Mouse (Mus musculus) T-cell, adult 2 months (primary cell): Measurements from ENCODE around the gene Kdelr3.

Experiments used
- DNase-seq: peaks from one replicate; pipeline ENCODE4 v3.0.0; 2022; ENCODE audit warnings: low spot score

The Kdelr3 gene

DNA sequence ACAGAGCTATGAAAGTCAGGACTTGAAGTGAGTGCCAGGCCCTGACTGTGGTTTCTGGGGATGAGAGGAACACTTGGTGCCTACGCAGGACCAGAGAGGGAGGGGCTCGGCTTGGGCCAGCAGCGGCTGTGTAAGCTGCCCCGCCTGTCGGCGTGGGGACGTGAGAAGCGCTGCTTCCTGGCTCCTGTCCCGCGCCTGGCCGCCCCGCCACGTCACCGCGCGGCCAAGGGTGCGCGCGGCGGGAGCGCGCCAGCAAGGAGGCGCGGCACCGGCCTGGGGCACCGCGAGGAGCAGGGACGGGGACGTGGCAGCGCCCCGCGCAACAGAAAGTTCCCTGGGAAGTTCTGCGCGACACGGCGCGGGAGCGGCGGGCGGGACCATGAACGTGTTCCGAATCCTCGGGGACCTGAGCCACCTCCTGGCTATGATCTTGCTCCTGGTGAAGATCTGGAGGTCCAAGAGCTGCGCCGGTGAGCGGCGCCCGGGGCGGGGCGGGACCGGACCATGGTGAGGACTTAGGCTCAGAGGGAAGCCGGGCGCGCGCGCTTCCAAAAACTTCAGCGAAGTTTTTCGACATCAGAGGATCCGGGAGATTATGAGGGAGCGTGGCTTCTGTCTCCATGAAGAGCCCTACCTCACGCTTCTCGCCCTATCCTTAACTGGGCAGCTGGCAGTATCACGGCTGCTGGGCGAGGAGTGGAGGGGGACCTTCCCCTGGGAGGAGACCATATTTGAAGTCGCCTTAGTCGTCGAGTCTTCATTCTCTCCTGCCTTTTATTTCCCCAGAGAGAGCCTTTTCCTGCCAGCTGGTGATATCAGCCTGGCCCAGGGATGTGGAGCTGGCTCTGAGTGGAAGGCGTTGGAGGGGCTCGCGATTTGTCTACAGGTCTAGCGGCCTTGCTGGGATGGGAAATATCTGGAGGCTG is at the start of gene Kdelr3:
Gene Kdelr3 (plus strand): TSS at position 241 of the 926 bp plus-strand sequence.
- DNase-seq: peak; percentile 40

DNA sequence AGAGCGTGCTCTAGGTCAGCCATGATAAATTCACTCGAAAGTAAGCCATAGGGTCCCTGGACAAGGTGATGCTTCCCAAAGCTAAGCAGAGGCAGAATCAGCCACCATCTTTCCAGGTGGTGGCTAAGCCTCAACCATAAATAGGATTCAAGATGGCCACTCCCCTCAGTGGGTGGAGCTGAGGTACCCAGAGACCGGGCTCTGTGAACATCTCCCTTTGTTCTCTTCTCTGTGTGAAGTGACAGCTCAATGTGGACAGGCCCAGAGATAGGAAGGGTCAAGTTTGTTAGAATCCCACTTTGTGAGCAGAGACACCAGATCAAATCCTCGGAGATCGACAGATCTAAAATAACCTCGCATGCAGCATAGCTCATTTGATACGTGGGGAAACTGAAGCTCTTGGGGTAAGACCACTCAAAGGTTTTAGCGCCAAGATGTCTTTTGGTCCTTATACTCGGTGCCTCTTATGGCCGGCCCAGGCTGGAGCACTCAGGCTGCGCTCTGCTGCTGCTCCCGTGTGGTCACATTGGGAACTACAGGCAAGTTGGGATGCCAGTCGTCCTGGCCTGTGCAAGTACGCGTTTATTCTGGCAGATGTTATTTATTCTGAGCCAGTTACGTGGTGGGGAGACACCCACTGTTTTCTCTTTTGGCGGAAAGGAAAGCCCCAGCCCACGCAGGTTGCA is 49.5 kb upstream of the Kdelr3 start:
- peak; percentile 72 for DNase-seq

DNA sequence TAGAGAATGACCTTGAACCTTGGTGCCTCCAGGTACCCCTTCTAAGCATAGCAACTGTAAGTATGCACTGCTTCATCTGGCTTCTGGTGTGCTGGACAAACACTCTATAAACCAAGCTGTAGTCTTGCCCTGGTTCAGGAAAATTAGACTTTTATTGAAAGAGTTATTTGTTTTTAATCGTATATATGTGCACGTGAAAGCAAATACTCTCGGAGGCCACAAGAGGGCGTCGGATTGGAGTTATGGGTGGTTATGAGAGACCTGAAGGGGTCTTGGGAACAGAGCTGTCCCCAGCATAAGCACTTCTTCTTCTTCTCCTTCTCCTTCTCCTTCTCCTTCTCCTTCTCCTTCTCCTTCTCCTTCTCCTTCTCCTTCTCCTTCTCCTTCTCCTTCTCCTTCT is 46.6 kb upstream of the Kdelr3 start:
- DNase-seq: no peak

DNA sequence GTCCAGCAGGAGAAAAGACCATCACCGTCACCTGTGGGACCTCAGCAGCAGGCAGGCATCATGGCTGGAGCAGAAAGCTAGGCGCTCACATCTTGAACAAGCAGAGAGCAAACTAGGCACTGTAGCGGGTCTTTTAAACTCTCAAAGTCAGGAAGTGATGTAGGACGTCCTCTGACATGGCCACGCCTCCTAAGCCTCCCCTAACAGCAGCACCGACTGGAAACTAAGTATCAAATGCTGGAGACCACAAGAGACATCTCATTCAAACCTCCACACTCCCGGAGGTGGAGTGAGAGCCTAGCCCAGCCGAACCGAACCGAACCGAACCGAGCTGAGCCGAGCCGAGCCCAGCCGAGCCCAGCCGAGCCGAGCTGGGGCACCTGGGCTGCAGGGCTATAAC is 45.6 kb upstream of the Kdelr3 start:
- no peak for DNase-seq

DNA sequence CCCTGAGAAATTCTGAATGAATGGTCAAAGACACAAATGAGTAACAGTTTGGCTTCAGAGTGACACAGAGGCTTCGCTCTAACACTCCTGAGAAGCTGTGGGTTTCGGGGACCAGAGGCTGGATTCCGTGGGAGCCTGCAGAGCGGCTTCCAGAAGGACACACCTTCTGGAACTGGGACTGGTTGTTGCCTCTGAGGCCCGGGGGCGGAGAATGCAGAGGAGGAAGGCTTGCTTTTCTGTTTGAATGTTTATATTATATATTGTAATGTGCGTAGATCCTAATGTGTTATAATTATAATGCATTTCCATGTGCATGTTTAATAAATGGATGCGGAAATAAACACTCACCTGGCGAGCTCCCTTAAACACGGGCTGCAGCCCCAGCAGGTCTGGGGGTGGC is 45.1 kb upstream of the Kdelr3 start:
- no peak for DNase-seq

DNA sequence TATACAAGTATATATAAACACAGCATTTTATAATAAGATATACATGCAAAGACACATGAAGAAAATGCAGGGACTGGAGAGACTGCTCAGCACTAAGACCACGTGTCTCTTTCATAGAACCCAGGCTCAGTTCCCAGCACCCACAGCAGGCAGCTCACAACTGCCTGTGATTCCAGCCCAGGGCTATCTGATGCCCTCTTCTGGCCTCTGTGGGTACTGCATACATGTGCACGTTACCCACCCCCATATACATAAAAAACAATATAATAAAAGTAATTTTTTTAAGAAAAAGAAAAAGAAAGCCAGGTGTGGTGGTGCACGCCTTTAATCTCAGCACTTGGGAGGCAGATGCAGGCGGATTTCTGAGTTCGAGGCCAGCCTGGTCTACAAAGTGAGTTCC is 43.2 kb upstream of the Kdelr3 start:
- DNase-seq: no peak

DNA sequence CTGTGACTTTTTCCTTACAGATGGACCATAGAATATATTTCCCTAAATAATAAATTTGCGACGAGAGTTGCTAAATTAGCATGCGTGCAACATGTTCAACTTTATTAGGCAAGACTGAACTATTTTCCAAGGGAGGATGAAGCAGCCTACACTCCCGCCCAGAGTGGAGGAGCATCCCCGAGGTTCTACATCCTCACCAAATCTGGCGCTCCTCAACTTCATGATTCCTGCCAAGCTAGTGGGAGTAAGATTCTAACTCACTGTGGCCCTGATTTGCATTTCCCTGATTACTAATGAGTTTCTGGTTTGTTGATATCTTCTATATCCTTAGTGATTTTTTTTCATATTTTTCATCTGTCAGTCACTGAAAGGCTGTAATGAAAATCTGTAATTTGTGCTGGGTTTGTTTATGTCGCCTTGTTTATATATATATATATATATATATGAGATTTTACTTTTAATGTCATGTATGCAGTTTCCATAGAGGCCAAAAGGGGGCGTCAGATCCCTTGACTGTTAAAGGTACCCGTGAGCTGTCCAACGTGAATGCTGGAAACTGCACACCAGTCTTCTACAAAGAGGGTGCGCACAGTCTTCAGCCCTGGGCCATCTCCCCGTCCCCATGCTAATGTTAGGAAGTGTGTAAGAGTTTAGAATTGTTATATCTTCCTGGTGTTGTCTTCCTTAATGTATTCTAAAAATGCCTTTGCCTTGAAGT is 42.4 kb upstream of the Kdelr3 start:
- DNase-seq: no peak

DNA sequence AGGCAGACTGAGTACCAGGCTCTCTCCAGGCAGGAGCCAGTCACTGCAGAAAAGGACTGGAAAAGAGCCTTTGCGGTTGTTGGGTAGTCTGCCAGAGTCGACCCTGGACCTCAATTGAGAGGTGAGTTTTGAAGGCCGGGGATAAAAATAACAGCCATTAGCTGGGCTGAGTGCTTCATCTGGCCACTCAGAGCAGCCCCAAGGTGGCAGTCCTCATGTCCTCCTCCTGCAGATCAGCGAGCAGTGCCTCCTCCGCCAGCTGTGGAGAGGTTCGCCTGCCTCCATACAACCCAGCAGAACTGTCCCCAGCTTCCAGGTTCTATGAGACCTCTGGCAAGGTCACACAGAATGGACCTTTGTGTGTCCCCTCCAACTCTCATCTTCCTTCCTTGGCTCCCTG is 39.0 kb upstream of the Kdelr3 start:
- DNase-seq: no peak

DNA sequence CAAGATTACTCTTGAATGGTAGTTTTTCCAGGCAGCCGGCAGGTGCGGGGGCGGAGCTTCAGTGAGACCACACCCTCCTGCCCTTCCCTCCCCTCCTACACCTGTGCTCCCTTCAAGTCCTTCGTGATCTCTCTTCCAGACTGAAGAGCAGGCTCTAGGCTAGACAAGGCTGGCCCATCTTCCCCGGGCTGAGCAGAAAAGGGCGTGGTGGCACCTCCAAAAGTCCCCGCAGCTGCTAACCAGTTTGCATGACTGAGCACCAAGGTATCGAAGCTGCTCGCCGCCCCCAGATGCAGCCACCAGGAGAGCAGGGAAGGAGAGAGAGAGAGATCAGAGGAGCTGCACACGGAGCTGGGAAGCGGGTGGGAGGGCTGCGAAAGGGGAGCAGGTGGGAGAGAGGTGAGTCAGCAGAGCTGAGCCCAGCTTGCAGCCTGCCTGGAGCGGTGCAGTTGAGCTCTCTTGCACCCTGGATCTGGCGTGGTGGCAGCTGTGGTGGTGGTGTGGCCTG is 35.0 kb upstream of the Kdelr3 start:
- DNase-seq: no peak

DNA sequence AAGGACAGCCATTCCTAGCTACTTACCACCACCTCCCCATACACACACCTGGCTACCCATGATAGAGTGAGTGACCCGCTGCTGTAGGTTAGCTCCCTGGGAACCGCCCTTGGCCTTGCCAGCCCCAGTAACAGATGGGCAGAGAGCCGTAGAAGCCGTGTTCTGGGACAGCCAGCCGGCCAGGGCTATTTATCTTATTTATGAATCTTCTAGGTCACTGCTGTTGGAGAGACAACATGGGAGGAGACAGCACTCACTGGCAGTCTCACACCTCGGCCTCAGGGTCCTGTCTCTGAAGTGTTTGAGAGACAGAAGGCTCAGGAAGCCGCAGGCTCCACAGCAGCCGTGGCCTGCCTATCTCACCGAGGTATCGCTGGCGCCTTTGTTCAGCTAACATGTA is 26.7 kb upstream of the Kdelr3 start:
- no peak for DNase-seq

DNA sequence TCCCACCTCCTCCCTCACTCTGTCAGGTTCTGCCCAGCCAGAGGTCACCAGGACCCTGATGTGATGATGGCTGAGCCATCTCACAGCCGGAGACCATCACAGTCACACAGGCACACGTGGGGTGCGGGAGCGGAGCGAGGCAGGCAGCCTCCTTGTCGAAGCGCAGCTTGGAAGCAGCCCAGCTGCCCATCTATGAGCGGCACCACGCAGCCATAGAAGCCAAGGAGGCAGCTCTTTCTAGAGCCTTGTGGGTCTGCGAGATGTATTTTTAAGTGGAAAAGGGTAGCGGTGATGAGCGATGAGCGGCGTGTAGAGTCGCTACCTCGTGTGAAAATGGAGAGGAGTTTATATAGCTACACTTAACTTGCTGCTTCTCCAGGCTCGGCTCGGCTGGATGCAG is 22.7 kb upstream of the Kdelr3 start:
- DNase-seq: no peak

DNA sequence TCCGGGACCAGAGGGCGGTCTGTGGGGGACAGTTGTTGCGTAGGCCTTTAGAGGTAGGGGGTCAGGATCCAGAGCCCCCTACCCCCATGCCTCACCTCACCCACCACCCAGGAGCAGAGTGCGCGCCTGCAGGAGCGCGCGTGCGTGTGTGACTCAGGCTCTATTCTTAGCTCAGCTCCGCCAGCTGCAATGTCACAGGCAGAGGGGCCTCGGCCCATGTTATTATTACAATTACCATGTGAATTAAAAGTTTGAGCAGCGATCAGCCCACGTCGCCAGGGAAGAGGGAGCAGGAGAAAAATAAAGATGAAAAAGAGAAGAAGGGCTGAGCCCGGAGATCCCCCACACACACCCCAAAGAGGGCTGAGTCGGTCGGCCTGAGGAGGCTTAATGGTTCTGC is 16.1 kb upstream of the Kdelr3 start:
- no peak for DNase-seq

DNA sequence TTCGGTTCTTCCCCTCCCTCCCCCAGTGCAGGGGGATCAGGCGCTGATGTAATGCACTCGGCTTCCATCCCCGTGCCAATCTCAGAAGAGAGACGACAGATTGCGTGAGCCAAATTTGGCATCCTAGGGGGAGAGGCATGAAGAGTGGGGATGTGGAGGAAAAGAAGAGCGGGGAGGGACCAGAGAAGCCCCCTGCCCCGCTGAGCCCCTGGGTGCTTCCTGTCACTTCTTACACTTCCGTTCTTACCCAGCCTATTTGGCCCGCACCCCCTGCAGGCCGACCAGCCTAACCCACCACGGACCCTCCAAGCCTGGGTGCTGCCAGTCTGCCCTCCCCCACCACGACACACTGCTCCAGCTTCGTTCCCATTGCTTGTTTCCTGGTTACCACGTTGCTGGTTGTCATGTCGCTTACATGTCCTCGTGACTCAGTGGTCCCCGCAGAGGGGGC is 13.3 kb upstream of the Kdelr3 start:
- DNase-seq: no peak

DNA sequence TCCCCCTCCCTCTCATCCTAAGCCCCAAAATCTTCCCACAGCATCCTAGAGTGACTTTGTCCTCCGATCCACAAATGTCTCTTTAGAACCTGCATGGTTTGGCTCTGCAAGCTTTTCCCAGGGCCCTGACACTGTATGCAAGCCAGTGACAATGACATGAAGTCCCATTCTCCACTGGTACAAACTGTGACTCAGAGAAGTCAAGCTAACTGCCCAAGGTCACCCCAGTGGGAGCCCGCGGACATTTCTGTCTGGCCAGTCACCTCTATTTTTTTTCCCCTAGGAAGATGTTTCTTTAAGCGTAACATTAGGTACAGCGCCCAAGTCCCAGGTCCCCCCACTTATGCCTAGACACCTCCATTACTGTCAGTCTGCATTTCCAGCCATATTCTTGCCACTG is 12.8 kb upstream of the Kdelr3 start:
- no peak for DNase-seq

DNA sequence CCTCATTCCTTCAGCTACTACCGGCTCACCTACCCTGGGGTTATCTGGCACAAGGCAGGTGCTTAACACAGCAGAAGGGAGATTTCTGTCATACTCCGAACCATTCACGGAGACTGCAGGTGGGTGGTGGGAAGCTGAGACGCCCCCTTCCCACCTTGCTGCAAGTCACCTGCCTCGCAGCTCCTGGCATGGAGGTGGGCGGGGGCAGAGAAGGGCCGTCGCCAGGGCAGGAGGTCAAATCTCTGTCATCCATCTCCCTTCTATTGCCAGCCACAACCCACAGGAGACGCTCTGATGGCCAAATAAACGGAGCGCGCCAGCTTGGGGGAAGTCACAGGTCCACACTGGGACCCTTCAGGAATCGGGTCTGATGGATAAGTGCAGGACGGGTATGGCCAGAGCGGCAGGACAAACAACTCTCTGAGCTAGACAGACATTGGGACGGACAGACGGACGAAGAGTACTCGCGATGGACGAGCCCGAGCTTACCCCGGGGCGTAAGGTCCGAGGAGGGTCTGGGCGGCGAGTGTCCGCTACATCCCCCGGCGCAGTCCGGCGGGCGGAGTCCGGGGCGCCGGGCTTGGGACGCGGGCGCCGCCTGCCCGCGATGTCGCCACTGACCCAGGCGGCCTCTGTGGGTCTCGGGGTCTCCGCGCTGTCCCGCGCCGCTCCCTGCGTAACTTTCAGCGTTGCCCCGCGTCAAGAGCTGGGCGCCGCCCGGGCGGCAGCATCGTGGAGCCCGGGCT is 11.3 kb upstream of the Kdelr3 start, which contains the start of gene Kcnj4:
Gene Kcnj4 (minus strand): TSS at position 535 of the 746 bp plus-strand sequence.
- no peak for DNase-seq

DNA sequence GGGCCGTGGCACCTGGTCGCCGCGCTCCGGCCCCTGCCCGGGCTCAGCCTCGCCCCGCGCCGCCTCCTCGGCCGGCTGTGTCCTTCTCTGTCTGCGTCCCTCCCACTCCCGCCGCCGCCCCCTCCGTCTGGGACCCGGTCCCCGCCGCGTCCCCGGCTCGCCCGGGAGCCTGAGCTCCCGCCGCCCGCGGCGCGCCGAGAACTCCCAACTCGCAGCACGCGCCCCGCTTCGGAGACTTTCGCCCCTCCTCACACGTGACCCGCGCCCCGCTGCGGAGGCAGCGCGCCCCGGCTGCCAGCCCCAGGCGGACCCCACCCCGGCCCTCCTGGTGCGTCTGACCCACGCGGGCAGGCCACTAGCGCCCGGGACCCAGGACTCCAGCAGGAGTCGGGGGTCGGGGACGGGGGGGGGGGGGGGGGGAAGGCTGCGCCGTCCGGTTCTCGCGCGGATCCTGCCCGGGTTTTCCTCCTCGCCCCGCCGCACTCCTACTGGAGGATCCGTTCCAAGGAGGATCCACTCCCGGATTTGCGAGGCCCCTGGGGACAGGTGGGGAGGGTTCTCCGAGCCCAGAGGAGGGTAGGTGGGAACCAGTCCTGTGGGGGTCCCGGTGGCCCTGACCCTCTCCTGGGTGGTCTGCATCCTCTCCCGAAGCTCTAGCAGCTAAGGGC is 10.5 kb upstream of the Kdelr3 start:
- no peak for DNase-seq

DNA sequence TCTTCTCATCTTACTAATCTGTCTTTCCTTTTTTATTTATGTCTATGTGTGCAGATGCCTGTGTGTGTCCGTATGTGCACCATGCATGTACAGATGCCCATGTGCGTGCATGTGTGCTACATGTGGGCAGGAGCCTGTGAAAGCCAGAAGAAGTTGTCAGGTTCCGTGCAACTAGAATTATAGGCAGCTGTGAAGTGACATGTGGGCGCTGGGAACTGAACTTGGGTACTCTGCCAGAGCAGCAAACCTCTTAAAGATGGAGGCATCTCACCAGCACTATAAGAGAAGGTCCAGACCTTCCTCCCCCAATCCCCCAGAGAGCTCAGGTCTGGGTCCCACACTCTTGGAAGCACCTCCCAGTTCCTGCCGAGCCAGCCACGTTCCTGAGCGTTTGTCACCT is 9.8 kb upstream of the Kdelr3 start:
- DNase-seq: no peak

DNA sequence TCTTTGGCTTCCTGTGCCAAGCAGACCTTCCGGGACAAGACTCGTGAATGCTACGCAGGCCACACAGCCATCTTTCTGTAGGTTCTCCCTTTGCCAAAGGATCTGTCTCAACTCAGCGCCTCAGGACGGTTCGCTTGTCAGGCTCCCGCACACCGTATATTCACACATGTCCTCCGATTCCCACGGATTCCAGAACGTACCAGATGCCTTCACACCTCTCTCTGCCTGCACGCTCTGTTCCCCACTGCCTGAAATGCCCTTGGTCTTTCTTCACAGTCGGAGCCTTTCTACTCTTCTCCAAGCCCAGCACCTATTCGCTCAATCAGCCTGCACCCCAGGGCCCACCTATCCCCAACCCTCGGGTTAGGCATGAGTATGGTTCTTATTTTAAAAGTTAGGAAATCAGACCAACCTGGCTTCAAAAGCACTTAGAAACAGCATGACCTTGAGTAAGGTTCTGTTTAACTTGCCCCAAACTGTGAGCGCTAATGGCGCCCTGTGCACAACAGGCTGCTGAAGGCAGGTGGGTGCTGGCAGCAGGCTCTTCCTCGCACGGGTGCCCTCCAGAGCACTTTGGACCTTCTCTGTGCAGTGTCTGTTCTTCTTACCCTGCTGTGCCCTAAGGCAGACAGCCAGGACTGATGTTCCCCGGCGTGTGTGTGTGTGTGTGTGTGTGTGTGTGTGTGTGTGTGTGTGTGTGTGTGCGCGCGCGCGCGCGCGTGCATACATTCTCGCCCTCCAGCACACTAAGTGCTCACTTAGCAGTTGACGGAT is 9.0 kb upstream of the Kdelr3 start:
- no peak for DNase-seq

DNA sequence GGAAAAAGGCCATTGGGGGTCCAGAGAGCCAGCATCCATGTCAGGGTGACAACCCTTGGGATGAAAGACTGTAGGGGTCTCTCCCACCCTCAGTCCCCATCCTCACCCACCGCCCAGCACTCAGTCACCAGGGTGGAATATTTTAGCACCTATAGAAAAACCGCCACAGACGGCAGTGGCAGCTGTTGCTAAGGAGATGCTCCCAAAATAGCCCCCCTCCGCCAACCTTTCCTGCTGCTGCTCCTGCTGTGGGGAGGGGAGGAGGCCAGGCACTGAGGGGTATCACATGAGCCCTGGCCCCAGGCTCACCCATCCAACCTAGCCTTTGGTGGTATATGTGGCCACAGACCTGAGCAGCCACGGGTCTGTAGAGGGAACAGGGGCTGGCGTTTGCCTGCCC is 6.2 kb upstream of the Kdelr3 start:
- DNase-seq: no peak

DNA sequence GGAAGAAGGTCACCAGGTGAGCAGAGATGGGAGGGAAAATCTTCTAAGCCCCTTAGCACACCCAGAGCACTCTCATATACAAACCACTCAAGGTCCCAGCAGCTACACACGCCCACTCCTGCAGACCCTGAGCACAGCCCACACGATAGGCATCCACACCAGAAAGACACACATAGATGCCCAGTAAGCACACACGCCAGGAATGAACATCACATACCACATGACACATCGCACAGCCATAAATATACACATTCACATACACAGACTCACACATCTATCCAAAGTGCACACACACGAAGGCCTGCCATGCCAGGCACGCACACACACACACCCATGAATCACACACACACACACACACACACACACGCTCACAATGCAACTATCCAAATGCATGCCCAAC is 5.8 kb upstream of the Kdelr3 start:
- no peak for DNase-seq
